Mouse (Mus musculus) kidney, adult 2 months (tissue): ENCODE results near the gene Ndufaf2.

ENCODE experiments used
- CTCF ChIP-seq: fragments of 200-500 bp; conservative IDR thresholded peaks from 2 replicates; pipeline ENCODE4 v1.5.1; 2011; ENCODE audit warnings: low read depth, mild to moderate bottlenecking, control low read depth, low read length, moderate library complexity, mixed read lengths; ENCODE audit not compliant: insufficient read depth, insufficient read length
- POLR2A ChIP-seq: fragments of 200-500 bp; IDR thresholded peaks from one replicate; pipeline ENCODE4 v1.6.1; 2011; ENCODE audit warnings: low read depth, low read length, control low read depth

- TF ChIP-seq CTCF = no peak
- no peak for TF ChIP-seq POLR2A
These were observed 97.4 kb downstream of the Ndufaf2 start for GRCm38 (mm10) chr13:108060936-108061578.
